Mouse (Mus musculus) liver, postnatal 0 days (tissue): ENCODE measurements around the gene Ankrd44.

ENCODE experiments used
- CTCF ChIP-seq: sonication (generic); IDR thresholded peaks from 2 replicates; pipeline ENCODE4 v1.5.1; 2016; ENCODE audit warnings: antibody characterized with exemption, low read depth
- EP300 ChIP-seq: IDR thresholded peaks from 2 replicates; pipeline ENCODE4 v1.6.1; 2016; ENCODE audit warnings: antibody characterized with exemption, low read depth, mild to moderate bottlenecking

- TF ChIP-seq CTCF (peak; percentile 20; the same call in 1 of the 2 replicates), EP300 (no peak)
Measured at GRCm38 (mm10) chr1:54954856-54955255, 28.7 kb upstream of the Ankrd44 start.
